Mouse (Mus musculus): ENCODE measurements around the gene Fam193a. TPM values are rescaled to one million over a fixed set of nuclear protein-coding genes. Genes with fewer than 3 reads are reported as not detected.

Gene Fam193a
- polyA plus RNA-seq, 1 experiment from 2014 or later, result 12.4 TPM

- H3K36me3 ChIP-seq (ENCODE audit: control insufficient read depth, insufficient read depth, low read length), result no peaks in the 10 kb centered on the region
- no peak overlapping the region for H3K4me3 ChIP-seq (ENCODE audit: low read depth, low read length)
- H3K27ac ChIP-seq (ENCODE audit: low read depth, low read length), result no peak overlapping the region
- no peak overlapping the region for H3K9ac ChIP-seq (ENCODE audit: low read length)
- H3K4me1 ChIP-seq (ENCODE audit: control insufficient read depth, insufficient read depth, low read length), result no peaks in the 10 kb centered on the region
- ATAC-seq (ENCODE audit: insufficient read depth, low FRiP score, low TSS enrichment), result no peak
- no peak for DNase-seq (ENCODE audit: low spot score)
- H3K9me3 ChIP-seq (ENCODE audit: control insufficient read depth, low read length), result no peaks in the 10 kb centered on the region
- H3K27me3 ChIP-seq (ENCODE audit: control insufficient read depth, insufficient read depth, low read length), result 0 out of 2 replicates have a peak, but pooled peaks cover 3% of the 10 kb centered on the region
- no peak overlapping the region for H3K4me2 ChIP-seq (ENCODE audit: low read depth)
These were observed 154.8 kb downstream of the Fam193a start for GRCm38 (mm10) chr5:34524511-34524910.

DNA sequence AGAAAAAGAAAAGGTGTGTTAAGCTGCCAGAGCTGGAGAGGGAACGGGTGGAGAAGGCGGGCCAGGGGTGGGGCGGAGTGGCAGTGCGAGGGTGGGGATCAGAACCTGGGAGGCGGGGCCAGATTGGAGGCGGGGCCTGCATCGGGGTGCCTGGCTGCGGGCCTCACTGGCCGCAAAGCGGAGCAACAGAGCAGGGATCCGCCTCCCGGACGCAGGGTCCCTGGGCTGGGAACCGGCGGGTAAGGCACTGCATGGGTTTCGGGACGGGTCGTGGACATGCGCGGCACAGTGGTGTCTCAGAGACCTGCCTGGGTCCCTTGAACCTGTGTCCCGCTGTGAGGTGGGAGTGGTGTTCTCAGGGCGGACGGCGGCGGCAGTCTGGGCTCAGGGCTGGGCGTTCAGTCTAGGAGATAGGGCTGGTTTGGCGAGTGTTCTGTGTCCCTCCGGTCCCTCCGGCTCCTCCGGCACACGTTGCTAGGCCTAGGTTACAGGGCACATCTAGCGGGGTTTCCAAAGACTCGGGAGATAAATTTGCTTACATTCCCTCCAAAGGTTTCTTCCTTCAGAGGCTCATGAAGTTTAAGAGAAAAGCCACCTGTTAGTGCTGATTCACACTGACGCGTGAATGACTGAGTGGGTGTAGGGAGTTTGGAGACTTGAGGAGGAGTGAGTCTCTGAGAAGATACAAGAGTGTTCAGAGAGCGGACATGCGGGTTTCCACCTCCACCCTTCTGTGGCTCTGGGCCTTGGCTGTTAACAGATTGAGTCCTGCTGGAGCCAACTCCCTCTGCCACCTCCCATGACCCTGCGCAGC, 156.1 kb downstream of the Fam193a start, which contains the start of gene Sh3bp2:
Sh3bp2 (plus strand) TSS at position 176 of the 814 bp plus-strand sequence.
- Histone ChIP-seq H3K4me3 (ENCODE audit: low read depth, low read length) (peak within 1 kb of the TSS; percentile 41), H3K4me2 (ENCODE audit: low read depth) (peak within 1 kb of the TSS; percentile 63), H3K36me3 (ENCODE audit: control insufficient read depth, insufficient read depth, low read length) (no peaks in the 10 kb centered on the region), H3K4me1 (ENCODE audit: control insufficient read depth, insufficient read depth, low read length) (no peaks in the 10 kb centered on the region), H3K9ac (ENCODE audit: low read length) (peak within 1 kb of the TSS; percentile 5), H3K27me3 (ENCODE audit: control insufficient read depth, insufficient read depth, low read length) (0 out of 2 replicates have a peak, but pooled peaks cover 3% of the 10 kb centered on the region), H3K27ac (ENCODE audit: low read depth, low read length) (no peak within 1 kb of the TSS), H3K9me3 (ENCODE audit: control insufficient read depth, low read length) (no peaks in the 10 kb centered on the region)
- ATAC-seq (ENCODE audit: insufficient read depth, low FRiP score, low TSS enrichment) (peak; percentile 72), DNase-seq (ENCODE audit: low spot score) (peak; percentile 90)
- 3% methylated on average over 30 of the region's 38 CpGs for WGBS

DNA sequence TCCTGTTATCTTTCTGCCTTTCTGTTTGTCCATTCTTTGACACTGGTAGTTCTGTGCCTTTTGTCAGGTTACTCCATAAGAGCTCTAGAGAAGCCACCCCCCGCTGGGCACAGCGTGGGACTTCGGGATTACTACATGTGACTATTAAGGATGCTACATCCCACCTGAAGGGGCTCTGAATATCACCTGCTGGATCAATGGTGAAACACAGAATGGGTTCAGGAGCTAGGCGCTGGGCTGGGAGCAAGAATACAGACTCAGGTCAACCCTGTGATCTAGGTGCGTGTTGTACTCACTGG, 156.7 kb downstream of the Fam193a start:
- no peak overlapping the region for H3K4me2 ChIP-seq (ENCODE audit: low read depth)
- no peaks in the 10 kb centered on the region for H3K9me3 ChIP-seq (ENCODE audit: control insufficient read depth, low read length)
- no peak for DNase-seq (ENCODE audit: low spot score)
- H3K27ac ChIP-seq (ENCODE audit: low read depth, low read length), result no peak overlapping the region
- H3K27me3 ChIP-seq (ENCODE audit: control insufficient read depth, insufficient read depth, low read length), result 0 out of 2 replicates have a peak, but pooled peaks cover 3% of the 10 kb centered on the region
- no peak overlapping the region for H3K4me3 ChIP-seq (ENCODE audit: low read depth, low read length)
- WGBS, result 40% methylated on average over 5 of the region's 5 CpGs
- H3K9ac ChIP-seq (ENCODE audit: low read length), result no peak overlapping the region
- ATAC-seq (ENCODE audit: insufficient read depth, low FRiP score, low TSS enrichment), result no peak
- H3K4me1 ChIP-seq (ENCODE audit: control insufficient read depth, insufficient read depth, low read length), result no peaks in the 10 kb centered on the region
- no peaks in the 10 kb centered on the region for H3K36me3 ChIP-seq (ENCODE audit: control insufficient read depth, insufficient read depth, low read length)

GRCm38 (mm10) chr5:34527352-34527751, 157.6 kb downstream of the Fam193a start:
- 0 out of 2 replicates have a peak, but pooled peaks cover 3% of the 10 kb centered on the region for H3K27me3 ChIP-seq (ENCODE audit: control insufficient read depth, insufficient read depth, low read length)
- no peaks in the 10 kb centered on the region for H3K9me3 ChIP-seq (ENCODE audit: control insufficient read depth, low read length)
- 80% methylated on average over 2 of the region's 2 CpGs for WGBS
- no peak overlapping the region for H3K9ac ChIP-seq (ENCODE audit: low read length)
- H3K36me3 ChIP-seq (ENCODE audit: control insufficient read depth, insufficient read depth, low read length), result no peaks in the 10 kb centered on the region
- no peak overlapping the region for H3K4me3 ChIP-seq (ENCODE audit: low read depth, low read length)
- H3K4me1 ChIP-seq (ENCODE audit: control insufficient read depth, insufficient read depth, low read length), result no peaks in the 10 kb centered on the region
- H3K27ac ChIP-seq (ENCODE audit: low read depth, low read length), result no peak overlapping the region
- ATAC-seq (ENCODE audit: insufficient read depth, low FRiP score, low TSS enrichment), result no peak
- no peak for DNase-seq (ENCODE audit: low spot score)
- no peak overlapping the region; the same call in 1 of the 2 replicates for H3K4me2 ChIP-seq (ENCODE audit: low read depth)

GRCm38 (mm10) chr5:34528724-34529123, 159.0 kb downstream of the Fam193a start:
- no peak for DNase-seq (ENCODE audit: low spot score)
- Histone ChIP-seq H3K27ac (ENCODE audit: low read depth, low read length) (no peak overlapping the region), H3K27me3 (ENCODE audit: control insufficient read depth, insufficient read depth, low read length) (0 out of 2 replicates have a peak, but pooled peaks cover 3% of the 10 kb centered on the region), H3K4me1 (ENCODE audit: control insufficient read depth, insufficient read depth, low read length) (no peaks in the 10 kb centered on the region), H3K36me3 (ENCODE audit: control insufficient read depth, insufficient read depth, low read length) (no peaks in the 10 kb centered on the region), H3K9ac (ENCODE audit: low read length) (no peak overlapping the region), H3K4me3 (ENCODE audit: low read depth, low read length) (no peak overlapping the region), H3K9me3 (ENCODE audit: control insufficient read depth, low read length) (no peaks in the 10 kb centered on the region), H3K4me2 (ENCODE audit: low read depth) (no peak overlapping the region)
- WGBS, result 87% methylated on average over 5 of the region's 5 CpGs
- ATAC-seq (ENCODE audit: insufficient read depth, low FRiP score, low TSS enrichment), result no peak

DNA sequence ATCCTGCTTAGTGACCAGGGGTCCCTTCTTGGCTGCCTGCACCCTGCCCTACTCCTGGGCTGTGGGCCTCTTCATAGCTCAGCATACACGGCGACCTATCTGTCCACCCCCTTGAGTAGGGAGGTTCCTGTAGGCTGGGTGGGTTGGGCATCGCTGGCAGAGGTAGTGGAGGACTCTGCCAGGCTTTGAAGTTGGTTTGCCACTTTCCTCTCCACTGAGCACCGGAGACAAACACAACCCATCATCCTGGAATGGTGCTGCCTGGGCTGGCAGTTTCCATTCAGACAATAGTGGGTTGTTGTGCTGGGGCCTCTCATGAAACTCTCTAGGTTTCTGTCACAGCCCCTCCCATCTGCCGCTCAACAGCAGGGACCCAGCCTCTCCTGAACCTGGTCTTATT, 160.4 kb downstream of the Fam193a start:
- Histone ChIP-seq H3K27ac (ENCODE audit: low read depth, low read length) (no peak overlapping the region), H3K9ac (ENCODE audit: low read length) (no peak overlapping the region), H3K27me3 (ENCODE audit: control insufficient read depth, insufficient read depth, low read length) (0 out of 2 replicates have a peak, but pooled peaks cover 3% of the 10 kb centered on the region), H3K36me3 (ENCODE audit: control insufficient read depth, insufficient read depth, low read length) (no peaks in the 10 kb centered on the region), H3K4me3 (ENCODE audit: low read depth, low read length) (no peak overlapping the region), H3K4me1 (ENCODE audit: control insufficient read depth, insufficient read depth, low read length) (no peaks in the 10 kb centered on the region), H3K4me2 (ENCODE audit: low read depth) (no peak overlapping the region), H3K9me3 (ENCODE audit: control insufficient read depth, low read length) (no peaks in the 10 kb centered on the region)
- DNase-seq (ENCODE audit: low spot score), result no peak
- WGBS, result 76% methylated on average over 5 of the region's 5 CpGs
- no peak for ATAC-seq (ENCODE audit: insufficient read depth, low FRiP score, low TSS enrichment)

DNA sequence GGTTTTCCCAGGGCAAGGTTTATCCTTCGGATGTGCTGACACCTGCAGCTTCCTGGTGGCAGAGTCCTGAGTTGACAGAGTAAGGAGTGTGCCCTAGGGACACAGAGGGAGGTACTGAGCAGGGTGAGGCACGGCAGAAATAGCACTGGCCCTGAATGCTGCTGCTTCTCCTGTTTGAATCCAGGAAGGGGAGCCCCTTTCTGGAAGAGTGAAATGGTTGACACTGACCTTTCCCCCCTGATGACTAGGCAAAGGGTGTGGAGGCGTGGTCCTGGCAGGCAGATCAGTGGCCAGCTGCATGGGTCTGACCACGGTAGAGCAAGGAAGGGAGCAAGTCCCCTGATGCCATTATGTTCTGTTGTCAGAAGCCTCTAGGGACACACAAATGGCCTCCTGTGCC, 161.0 kb downstream of the Fam193a start:
- no peak overlapping the region for H3K27ac ChIP-seq (ENCODE audit: low read depth, low read length)
- no peak for ATAC-seq (ENCODE audit: insufficient read depth, low FRiP score, low TSS enrichment)
- WGBS, result 50% methylated on average over 4 of the region's 4 CpGs
- H3K4me3 ChIP-seq (ENCODE audit: low read depth, low read length), result no peak overlapping the region
- H3K36me3 ChIP-seq (ENCODE audit: control insufficient read depth, insufficient read depth, low read length), result no peaks in the 10 kb centered on the region
- H3K27me3 ChIP-seq (ENCODE audit: control insufficient read depth, insufficient read depth, low read length), result 0 out of 2 replicates have a peak, but pooled peaks cover 3% of the 10 kb centered on the region
- H3K9ac ChIP-seq (ENCODE audit: low read length), result no peak overlapping the region
- DNase-seq (ENCODE audit: low spot score), result no peak
- no peaks in the 10 kb centered on the region for H3K4me1 ChIP-seq (ENCODE audit: control insufficient read depth, insufficient read depth, low read length)
- H3K9me3 ChIP-seq (ENCODE audit: control insufficient read depth, low read length), result no peaks in the 10 kb centered on the region
- no peak overlapping the region for H3K4me2 ChIP-seq (ENCODE audit: low read depth)

DNA sequence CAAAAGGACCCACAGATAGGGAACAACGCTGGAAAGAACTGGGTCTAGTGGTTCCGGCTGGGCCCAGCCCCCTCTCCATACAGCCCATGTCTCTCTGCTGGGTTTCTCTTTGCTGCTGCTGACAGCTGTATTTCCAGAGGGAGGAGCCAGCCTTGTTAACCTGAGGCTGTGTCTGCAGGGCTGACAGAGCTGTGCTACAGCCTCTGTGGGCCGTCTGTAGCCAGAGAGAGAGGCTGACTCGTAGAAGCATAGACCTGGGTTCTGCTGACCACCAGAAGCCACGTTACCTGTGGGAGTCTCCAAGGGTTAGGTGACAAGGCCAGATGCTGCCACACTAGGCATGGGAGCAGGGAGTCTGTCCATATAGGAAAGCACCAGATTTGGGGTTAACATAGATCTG, 163.3 kb downstream of the Fam193a start:
- Histone ChIP-seq H3K4me3 (ENCODE audit: low read depth, low read length) (no peak overlapping the region), H3K4me2 (ENCODE audit: low read depth) (no peak overlapping the region), H3K27ac (ENCODE audit: low read depth, low read length) (no peak overlapping the region), H3K9me3 (ENCODE audit: control insufficient read depth, low read length) (no peaks in the 10 kb centered on the region), H3K36me3 (ENCODE audit: control insufficient read depth, insufficient read depth, low read length) (no peaks in the 10 kb centered on the region), H3K4me1 (ENCODE audit: control insufficient read depth, insufficient read depth, low read length) (no peaks in the 10 kb centered on the region), H3K9ac (ENCODE audit: low read length) (no peak overlapping the region), H3K27me3 (ENCODE audit: control insufficient read depth, insufficient read depth, low read length) (no peaks in the 10 kb centered on the region)
- WGBS, result 74% methylated on average over 5 of the region's 5 CpGs
- DNase-seq (ENCODE audit: low spot score) (no peak), ATAC-seq (ENCODE audit: insufficient read depth, low FRiP score, low TSS enrichment) (no peak)

DNA sequence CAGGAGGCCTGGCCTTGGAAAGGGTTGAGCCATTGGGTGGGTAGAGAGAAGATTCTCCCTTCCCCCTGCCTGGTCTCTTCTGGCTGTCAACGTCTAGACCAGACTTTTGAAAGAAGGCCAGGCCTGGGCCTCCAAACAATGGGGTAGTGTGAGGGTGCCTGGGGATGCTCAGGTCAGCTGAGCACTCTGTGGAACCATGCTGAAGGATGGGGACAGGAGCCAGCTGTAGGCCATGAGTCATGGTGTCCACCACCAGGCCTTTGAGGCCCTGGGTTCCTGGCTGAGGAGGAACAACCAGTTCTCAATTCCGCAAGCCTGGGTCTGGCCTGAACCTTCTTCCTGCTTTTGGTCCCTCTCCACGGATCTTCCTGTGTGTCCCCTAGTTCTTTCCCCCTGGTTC, 164.1 kb downstream of the Fam193a start:
- Histone ChIP-seq H3K9me3 (ENCODE audit: control insufficient read depth, low read length) (no peaks in the 10 kb centered on the region), H3K27me3 (ENCODE audit: control insufficient read depth, insufficient read depth, low read length) (no peaks in the 10 kb centered on the region), H3K36me3 (ENCODE audit: control insufficient read depth, insufficient read depth, low read length) (no peaks in the 10 kb centered on the region), H3K27ac (ENCODE audit: low read depth, low read length) (no peak overlapping the region), H3K4me1 (ENCODE audit: control insufficient read depth, insufficient read depth, low read length) (no peaks in the 10 kb centered on the region), H3K4me2 (ENCODE audit: low read depth) (no peak overlapping the region), H3K4me3 (ENCODE audit: low read depth, low read length) (no peak overlapping the region), H3K9ac (ENCODE audit: low read length) (no peak overlapping the region)
- ATAC-seq (ENCODE audit: insufficient read depth, low FRiP score, low TSS enrichment) (no peak), DNase-seq (ENCODE audit: low spot score) (no peak)
- WGBS, result 86% methylated on average over 3 of the region's 3 CpGs
